Mouse (Mus musculus) forebrain, embryonic 13.5 days (tissue): ENCODE results near the gene Plcg1. TPM values are rescaled to one million over a fixed set of nuclear protein-coding genes. Genes with fewer than 3 reads are reported as not detected.

Source experiments
- ATAC-seq: fragments of 200-750 bp; cut with Nextera tagmentation; 2 replicates; pipeline ENCODE4 v1.8.0; 2017
- H3K27ac ChIP-seq: fragments of 300-500 bp; sonication (generic); 2 replicates; pipeline ENCODE4 v1.5.1; 2015; ENCODE audit warnings: inconsistent platforms, mild to moderate bottlenecking, moderate library complexity
- H3K27me3 ChIP-seq: fragments of 300-500 bp; sonication (generic); 2 replicates; pipeline ENCODE4 v1.6.1; 2015; ENCODE audit warnings: mild to moderate bottlenecking, inconsistent platforms
- H3K36me3 ChIP-seq: fragments of 300-500 bp; sonication (generic); 2 replicates; pipeline ENCODE4 v1.6.1; 2015; ENCODE audit warnings: mild to moderate bottlenecking, inconsistent platforms; ENCODE audit not compliant: poor library complexity, severe bottlenecking
- H3K4me1 ChIP-seq: fragments of 300-500 bp; sonication (generic); 2 replicates; pipeline ENCODE4 v1.6.1; 2015; ENCODE audit warnings: inconsistent platforms
- H3K4me2 ChIP-seq: fragments of 300-500 bp; sonication (generic); 2 replicates; pipeline ENCODE4 v1.6.1; 2015; ENCODE audit warnings: inconsistent platforms, mild to moderate bottlenecking, moderate library complexity
- H3K4me3 ChIP-seq: fragments of 300-500 bp; sonication (generic); 2 replicates; pipeline ENCODE4 v1.5.1; 2015; ENCODE audit warnings: mild to moderate bottlenecking, inconsistent platforms
- H3K9ac ChIP-seq: fragments of 300-500 bp; sonication (generic); 2 replicates; pipeline ENCODE4 v1.6.1; 2015; ENCODE audit warnings: mild to moderate bottlenecking, inconsistent platforms
- H3K9me3 ChIP-seq: fragments of 300-500 bp; sonication (generic); replicated peaks from 2 replicates; pipeline ENCODE4 v1.6.1; 2016; ENCODE audit warnings: inconsistent platforms
- WGBS: fragments of 180-500 bp; shearing (Covaris S2); methylation state at CpG from one replicate; pipeline ENCODE4 v1.1.7; 2015; 5-methylcytosine and 5-hydroxymethylcytosine counted together
- polyA plus RNA-seq: library from polyadenylated mRNA; unstranded; fragments of >200 nt; fragmentation: Nextera tagmentation; extraction: Ambion mirVana; gene quantifications from 2 replicates; pipeline ENCODE4 v1.2.1, GENCODE M21; 2015

Plcg1 gene
- 66.8 and 70.1 TPM in 2 replicates for polyA plus RNA-seq

GRCm38 (mm10) chr2:160731117-160731838, at the start of gene Plcg1:
Gene Plcg1, plus strand, starts transcription at chr2:160731300.
- Histone ChIP-seq H3K9ac (peak within 1 kb of the TSS; percentile 100), H3K4me1 (peaks cover 57% of the 10 kb centered on the region), H3K27ac (peak within 1 kb of the TSS; percentile 96), H3K36me3 (peaks cover 26% of the 10 kb centered on the region), H3K4me2 (peak within 1 kb of the TSS; percentile 88), H3K4me3 (peak within 1 kb of the TSS; percentile 89), H3K9me3 (no peaks in the 10 kb centered on the region), H3K27me3 (no peaks in the 10 kb centered on the region)
- WGBS: 1% methylated on average over 64 of the region's 99 CpGs
- peak; percentile 95 for ATAC-seq

GRCm38 (mm10) chr2:160700271-160700670, 30.8 kb upstream of the Plcg1 start:
- Histone ChIP-seq H3K9me3 (no peaks in the 10 kb centered on the region), H3K27ac (no peak overlapping the region), H3K9ac (no peak overlapping the region), H3K4me2 (no peak overlapping the region), H3K27me3 (no peaks in the 10 kb centered on the region), H3K36me3 (peaks cover 72% of the 10 kb centered on the region), H3K4me1 (no peaks in the 10 kb centered on the region), H3K4me3 (no peak overlapping the region)
- 79% methylated on average over 5 of the region's 5 CpGs for WGBS
- no peak for ATAC-seq

DNA sequence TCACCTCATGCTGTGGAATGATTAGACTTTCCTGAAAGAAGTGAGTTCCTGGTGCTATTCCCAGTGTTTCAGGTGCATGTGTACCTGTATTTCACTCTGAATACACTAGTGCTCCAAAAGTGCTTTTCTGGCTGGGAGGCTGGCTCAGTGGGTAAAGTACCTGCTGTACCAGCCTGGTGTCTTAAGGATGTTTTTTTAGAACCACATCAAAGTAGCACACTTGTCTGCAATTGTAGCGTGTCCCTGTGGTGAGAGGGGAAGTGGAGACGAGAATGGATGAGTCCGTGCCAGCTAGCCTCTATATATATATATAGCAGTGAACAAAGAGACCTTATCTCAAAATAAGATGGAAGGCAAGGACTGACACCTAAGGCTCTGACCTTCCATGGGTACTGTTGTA, 29.5 kb upstream of the Plcg1 start:
- Histone ChIP-seq H3K36me3 (peaks cover 75% of the 10 kb centered on the region), H3K4me2 (no peak overlapping the region), H3K9ac (no peak overlapping the region), H3K27ac (no peak overlapping the region), H3K27me3 (no peaks in the 10 kb centered on the region), H3K9me3 (no peaks in the 10 kb centered on the region), H3K4me1 (no peaks in the 10 kb centered on the region), H3K4me3 (no peak overlapping the region)
- 92% methylated on average over 3 of the region's 3 CpGs for WGBS
- no peak for ATAC-seq

GRCm38 (mm10) chr2:160702824-160703223, 28.3 kb upstream of the Plcg1 start:
- no peak overlapping the region for H3K9ac ChIP-seq
- H3K4me1 ChIP-seq: 0 out of 2 replicates have a peak, but pooled peaks cover 4% of the 10 kb centered on the region
- ATAC-seq: no peak
- no peak overlapping the region for H3K27ac ChIP-seq
- H3K4me3 ChIP-seq: no peak overlapping the region
- H3K9me3 ChIP-seq: no peaks in the 10 kb centered on the region
- no peak overlapping the region for H3K4me2 ChIP-seq
- H3K36me3 ChIP-seq: peaks cover 80% of the 10 kb centered on the region
- no peaks in the 10 kb centered on the region for H3K27me3 ChIP-seq

DNA sequence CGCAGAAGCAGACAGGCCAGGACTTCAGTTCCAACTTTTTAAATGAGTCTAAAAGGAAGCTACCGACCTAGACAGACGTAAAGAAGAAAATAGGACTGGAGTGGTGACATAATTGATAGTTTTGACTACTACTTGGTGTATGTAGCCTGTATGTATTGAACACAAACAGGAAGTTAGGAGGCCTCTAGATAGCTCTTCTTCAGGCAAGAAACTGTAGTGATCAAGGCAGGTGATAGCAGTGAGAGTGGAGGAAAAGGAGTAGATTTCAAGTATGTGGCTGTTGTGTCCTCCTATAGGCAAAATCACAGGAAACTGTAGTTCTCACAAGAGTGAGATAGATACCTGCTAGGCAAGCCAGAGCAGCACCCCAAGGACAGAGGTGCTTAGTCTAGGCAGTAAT, 23.4 kb upstream of the Plcg1 start:
- peaks cover 79% of the 10 kb centered on the region for H3K36me3 ChIP-seq
- 72% methylated on average over 3 of the region's 3 CpGs for WGBS

GRCm38 (mm10) chr2:160715463-160716030, 15.6 kb upstream of the Plcg1 start:
- Histone ChIP-seq H3K4me3 (no peak overlapping the region), H3K4me1 (peaks cover 13% of the 10 kb centered on the region), H3K4me2 (no peak overlapping the region), H3K9ac (no peak overlapping the region), H3K27me3 (no peaks in the 10 kb centered on the region), H3K9me3 (no peaks in the 10 kb centered on the region), H3K36me3 (peaks cover 94% of the 10 kb centered on the region), H3K27ac (peak overlapping the region; percentile 59)
- WGBS: 41% methylated on average over 4 of the region's 4 CpGs
- peak; percentile 71; the same call in 1 of the 2 replicates for ATAC-seq

More for the DNA sequence above, 23.4 kb upstream of the Plcg1 start:
- Histone ChIP-seq H3K27ac (no peak overlapping the region), H3K9ac (no peak overlapping the region), H3K27me3 (no peaks in the 10 kb centered on the region), H3K4me3 (no peak overlapping the region), H3K9me3 (no peaks in the 10 kb centered on the region), H3K4me1 (0 out of 2 replicates have a peak, but pooled peaks cover 4% of the 10 kb centered on the region), H3K4me2 (no peak overlapping the region)
- no peak for ATAC-seq

GRCm38 (mm10) chr2:160717269-160717668, 13.8 kb upstream of the Plcg1 start:
- H3K9ac ChIP-seq: no peak overlapping the region
- H3K4me3 ChIP-seq: no peak overlapping the region
- H3K4me2 ChIP-seq: no peak overlapping the region
- WGBS: 80% methylated on average over 5 of the region's 5 CpGs
- no peaks in the 10 kb centered on the region for H3K9me3 ChIP-seq
- no peaks in the 10 kb centered on the region for H3K27me3 ChIP-seq
- no peak for ATAC-seq
- H3K36me3 ChIP-seq: peaks cover 94% of the 10 kb centered on the region
- peaks cover 13% of the 10 kb centered on the region for H3K4me1 ChIP-seq
- H3K27ac ChIP-seq: no peak overlapping the region

DNA sequence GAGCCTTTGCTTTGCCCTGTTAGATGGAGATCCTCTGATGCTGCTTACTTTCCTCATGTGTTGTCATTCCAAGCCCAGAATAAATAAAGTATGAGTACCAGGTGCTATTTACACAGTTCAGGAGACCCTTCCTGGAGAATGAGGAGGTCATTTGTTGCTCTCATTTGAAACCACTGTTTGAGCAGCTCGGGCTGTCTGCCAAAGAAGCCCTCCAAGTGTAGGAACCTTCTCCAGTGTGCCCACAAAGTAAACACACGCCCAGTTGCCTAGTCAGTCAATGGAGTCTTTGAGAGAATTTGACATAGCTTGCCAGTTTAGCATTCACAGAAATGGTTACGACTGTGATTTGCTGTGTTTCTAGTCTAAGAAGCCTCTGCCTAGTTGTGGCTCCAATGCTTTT, 12.3 kb upstream of the Plcg1 start:
- Histone ChIP-seq H3K9ac (no peak overlapping the region), H3K36me3 (peaks cover 94% of the 10 kb centered on the region), H3K4me1 (peaks cover 13% of the 10 kb centered on the region), H3K9me3 (no peaks in the 10 kb centered on the region), H3K27ac (no peak overlapping the region), H3K4me2 (no peak overlapping the region), H3K27me3 (no peaks in the 10 kb centered on the region), H3K4me3 (no peak overlapping the region)
- ATAC-seq: no peak
- WGBS: 83% methylated on average over 3 of the region's 3 CpGs

- H3K27me3 ChIP-seq: no peaks in the 10 kb centered on the region
- H3K27ac ChIP-seq: no peak overlapping the region
- H3K36me3 ChIP-seq: peaks cover 80% of the 10 kb centered on the region
- H3K9me3 ChIP-seq: no peaks in the 10 kb centered on the region
- WGBS: 74% methylated on average over 4 of the region's 4 CpGs
- H3K9ac ChIP-seq: no peak overlapping the region
- H3K4me3 ChIP-seq: no peak overlapping the region
- H3K4me1 ChIP-seq: peaks cover 7% of the 10 kb centered on the region
- ATAC-seq: no peak
- no peak overlapping the region for H3K4me2 ChIP-seq
Observed at GRCm38 (mm10) chr2:160722714-160723113, 8.4 kb upstream of the Plcg1 start.

- Histone ChIP-seq H3K9me3 (no peaks in the 10 kb centered on the region), H3K4me1 (peaks cover 8% of the 10 kb centered on the region), H3K9ac (no peak overlapping the region), H3K27ac (no peak overlapping the region), H3K36me3 (peaks cover 70% of the 10 kb centered on the region), H3K4me2 (no peak overlapping the region), H3K27me3 (no peaks in the 10 kb centered on the region), H3K4me3 (no peak overlapping the region)
- WGBS: 97% methylated on average over 4 of the region's 4 CpGs
- no peak for ATAC-seq
Observed at GRCm38 (mm10) chr2:160723613-160724375, 7.3 kb upstream of the Plcg1 start.

- H3K27me3 ChIP-seq: no peaks in the 10 kb centered on the region
- WGBS: 94% methylated on average over 5 of the region's 5 CpGs
Observed at GRCm38 (mm10) chr2:160724536-160724935, 6.6 kb upstream of the Plcg1 start.

More at GRCm38 (mm10) chr2:160724536-160724935, 6.6 kb upstream of the Plcg1 start:
- ATAC-seq: no peak
- Histone ChIP-seq H3K4me1 (peaks cover 8% of the 10 kb centered on the region), H3K36me3 (peaks cover 63% of the 10 kb centered on the region), H3K9ac (no peak overlapping the region), H3K27ac (no peak overlapping the region), H3K4me3 (no peak overlapping the region), H3K4me2 (no peak overlapping the region), H3K9me3 (no peaks in the 10 kb centered on the region)
